Mouse (Mus musculus) lung, postnatal 36 days (tissue): ENCODE data around the gene Surf2.

Experiments
- DNase-seq: peaks from one replicate; pipeline ENCODE4 v3.0.0; 2022; ENCODE audit warnings: mixed read lengths

The Surf2 gene

GRCm38 (mm10) chr2:26963923-26964723, 48.0 kb downstream of the Surf2 start, which contains the start of gene Rexo4:
Rexo4 (minus strand) TSS chr2:26964386.
- peak; percentile 93 for DNase-seq

- no peak for DNase-seq
These were observed 48.7 kb downstream of the Surf2 start for GRCm38 (mm10) chr2:26964724-26965370.

- DNase-seq, result no peak
These were observed 51.1 kb downstream of the Surf2 start for GRCm38 (mm10) chr2:26967262-26967661.
